Mouse (Mus musculus) kidney, embryonic 16.5 days (tissue): ENCODE measurements around the gene Mettl7a3. TPM values are rescaled to one million over a fixed set of nuclear protein-coding genes. Genes with fewer than 3 reads are reported as not detected.
A peak's percentile ranks its signal among the peaks of the same experiment; 100 is the strongest.

Experiments used
- ATAC-seq: fragments of 200-750 bp; cut with Nextera tagmentation; 2 replicates; pipeline ENCODE4 v1.8.0; 2017; ENCODE audit warnings: moderate TSS enrichment; ENCODE audit not compliant: low FRiP score, low TSS enrichment
- H3K27ac ChIP-seq: fragments of 300-500 bp; sonication (generic); 2 replicates; pipeline ENCODE4 v1.5.1; 2014; ENCODE audit warnings: low read length
- H3K27me3 ChIP-seq: fragments of 300-500 bp; sonication (generic); 2 replicates; pipeline ENCODE4 v1.6.1; 2014; ENCODE audit warnings: low read length, control low read depth, mixed read lengths; ENCODE audit not compliant: insufficient read depth
- H3K36me3 ChIP-seq: fragments of 300-500 bp; sonication (generic); 2 replicates; pipeline ENCODE4 v1.6.1; 2014; ENCODE audit warnings: low read length, control low read depth, mixed read lengths; ENCODE audit not compliant: insufficient read depth
- H3K4me1 ChIP-seq: fragments of 300-500 bp; sonication (generic); 2 replicates; pipeline ENCODE4 v1.6.1; 2014; ENCODE audit warnings: low read length, control low read depth, mixed read lengths; ENCODE audit not compliant: insufficient read depth
- H3K4me2 ChIP-seq: fragments of 300-500 bp; sonication (generic); replicated peaks from 2 replicates; pipeline ENCODE4 v1.6.1; 2014; ENCODE audit warnings: low read depth, low read length
- H3K4me3 ChIP-seq: fragments of 300-500 bp; sonication (generic); 2 replicates; pipeline ENCODE4 v1.5.1; 2014; ENCODE audit warnings: mild to moderate bottlenecking, low read length
- H3K9ac ChIP-seq: fragments of 300-500 bp; sonication (generic); replicated peaks from 2 replicates; pipeline ENCODE4 v1.6.1; 2014; ENCODE audit warnings: low read length
- H3K9me3 ChIP-seq: fragments of 300-500 bp; sonication (generic); 2 replicates; pipeline ENCODE4 v1.6.1; 2016; ENCODE audit warnings: low read length, control low read depth
- WGBS: fragments of 180-500 bp; shearing (Covaris S2); extraction: QIAGEN DNeasy Blood & Tissue Kit; methylation state at CpG from one replicate; pipeline ENCODE4 v1.1.7; 2014; 5-methylcytosine and 5-hydroxymethylcytosine counted together
- polyA plus RNA-seq: library from polyadenylated mRNA; unstranded; fragments of >200 nt; fragmentation: Nextera tagmentation; extraction: Ambion mirVana; gene quantifications from 2 replicates; pipeline ENCODE4 v1.2.1, GENCODE M21; 2015

The Mettl7a3 gene
- polyA plus RNA-seq, 1 experiment from 2014 or later: 0.19 TPM

DNA sequence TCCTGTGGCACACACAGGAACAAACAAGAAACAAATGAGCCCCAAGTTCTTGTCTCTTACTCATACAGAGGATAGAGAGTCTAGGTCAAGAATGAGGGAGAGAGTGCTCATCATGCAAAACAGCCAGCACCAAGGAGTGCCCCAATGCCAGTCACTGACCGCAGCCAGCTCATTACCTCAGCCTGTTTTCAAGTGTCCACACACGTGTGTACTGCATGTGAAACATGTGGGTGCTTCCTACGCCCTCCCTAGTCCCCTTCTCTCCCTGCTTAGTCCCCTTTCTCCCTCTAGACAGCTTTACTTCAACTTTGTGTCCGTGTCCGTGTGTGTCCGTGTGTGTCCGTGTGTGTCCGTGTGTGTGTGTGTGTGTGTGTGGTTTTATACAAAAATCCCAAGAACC, 44.9 kb downstream of the Mettl7a3 start:
- whole genome bisulfite sequencing: 87% methylated on average over 8 of the region's 8 CpGs
- Histone ChIP-seq H3K4me3 (no peak overlapping the region), H3K4me2 (no peak overlapping the region), H3K9ac (no peak overlapping the region), H3K4me1 (no peaks in the 10 kb centered on the region), H3K27me3 (no peaks in the 10 kb centered on the region), H3K9me3 (no peaks in the 10 kb centered on the region), H3K36me3 (no peaks in the 10 kb centered on the region), H3K27ac (no peak overlapping the region)
- ATAC-seq: no peak

DNA sequence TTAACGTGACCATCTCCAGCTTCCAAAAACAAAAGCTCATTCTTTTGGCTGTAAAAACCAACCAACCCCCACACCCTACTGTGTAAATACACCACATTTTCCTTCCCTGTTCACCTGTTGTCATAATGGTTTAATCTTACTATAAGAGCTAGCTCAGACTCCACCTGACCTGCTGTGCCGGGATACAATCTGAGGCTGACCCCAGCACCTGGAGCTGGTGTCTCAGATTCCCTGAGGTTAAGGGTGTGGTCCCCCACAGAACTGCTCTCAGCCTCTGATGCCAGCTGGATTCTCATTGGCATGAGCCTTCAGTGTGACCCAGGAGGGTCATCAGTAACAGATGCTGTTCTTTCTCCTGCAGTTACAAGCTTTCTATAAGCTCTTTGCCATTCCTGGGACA, 45.4 kb downstream of the Mettl7a3 start:
- no peaks in the 10 kb centered on the region for H3K4me1 ChIP-seq
- no peak overlapping the region for H3K27ac ChIP-seq
- H3K9me3 ChIP-seq: no peaks in the 10 kb centered on the region
- H3K4me3 ChIP-seq: no peak overlapping the region
- no peaks in the 10 kb centered on the region for H3K36me3 ChIP-seq
- WGBS: 71% methylated on average over 2 of the region's 2 CpGs
- H3K27me3 ChIP-seq: no peaks in the 10 kb centered on the region
- no peak for ATAC-seq
- no peak overlapping the region for H3K4me2 ChIP-seq
- no peak overlapping the region for H3K9ac ChIP-seq

DNA sequence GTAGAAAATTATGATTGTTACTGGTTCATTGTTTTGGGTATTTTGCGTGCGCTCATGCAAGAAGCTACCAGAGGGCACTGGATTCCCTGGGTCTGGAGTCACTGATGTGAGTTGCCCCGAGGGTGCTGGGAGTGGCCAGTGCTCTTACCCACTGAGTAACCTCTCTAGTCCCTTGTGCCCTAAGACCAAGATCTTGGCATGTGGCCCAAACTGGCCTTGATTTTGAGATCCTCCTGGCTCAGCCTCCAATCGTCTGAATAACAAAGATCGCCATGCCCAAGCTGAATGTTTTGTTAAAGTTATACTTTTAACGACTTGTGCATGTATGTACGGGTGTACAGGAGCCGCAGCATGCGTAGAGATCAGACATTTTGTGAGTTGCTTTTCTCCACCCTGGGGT, 51.0 kb downstream of the Mettl7a3 start:
- no peak for ATAC-seq
- H3K4me2 ChIP-seq: no peak overlapping the region

DNA sequence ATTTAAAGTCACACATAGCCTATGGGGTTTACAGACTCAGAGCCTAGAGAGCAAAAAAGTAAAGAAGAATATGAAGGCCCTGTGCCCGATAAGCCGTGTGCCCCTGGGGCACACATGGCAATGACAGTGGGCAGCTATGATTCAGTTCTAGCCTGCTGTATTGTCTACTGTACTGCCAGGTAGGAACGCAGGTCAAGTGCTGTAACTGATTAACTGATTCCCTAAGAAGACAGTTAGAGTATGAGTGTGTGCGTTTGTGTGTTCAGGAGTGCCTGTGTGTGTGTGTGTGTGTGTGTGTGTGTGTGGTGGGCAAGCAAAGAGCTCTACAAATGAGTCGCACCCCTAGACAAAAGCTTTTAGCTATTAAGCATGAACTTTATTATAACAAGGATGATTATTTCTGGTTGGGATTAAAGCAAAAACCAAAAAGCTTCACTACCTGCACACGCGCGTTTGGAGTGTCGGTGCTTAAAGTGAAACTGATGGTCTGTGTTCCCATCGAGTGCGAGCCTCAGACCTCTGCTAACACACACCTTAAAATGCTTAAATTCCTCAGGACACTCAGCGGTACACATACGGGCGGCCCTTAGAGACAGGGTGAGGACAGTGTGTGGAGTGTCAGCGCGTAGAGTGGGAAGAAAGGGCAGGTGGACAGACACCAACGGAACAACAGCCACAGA, 53.0 kb downstream of the Mettl7a3 start:
- Histone ChIP-seq H3K9me3 (no peaks in the 10 kb centered on the region), H3K4me2 (no peak overlapping the region), H3K36me3 (no peaks in the 10 kb centered on the region), H3K27me3 (no peaks in the 10 kb centered on the region), H3K4me1 (peaks cover 9% of the 10 kb centered on the region; the same call in 1 of the 2 replicates), H3K4me3 (no peak overlapping the region), H3K27ac (no peak overlapping the region), H3K9ac (no peak overlapping the region)
- 86% methylated on average over 17 of the region's 17 CpGs for WGBS
- peak; percentile 49; the same call in 1 of the 2 replicates for ATAC-seq

More for the DNA sequence above, 51.0 kb downstream of the Mettl7a3 start:
- H3K27me3 ChIP-seq: no peaks in the 10 kb centered on the region
- no peak overlapping the region for H3K4me3 ChIP-seq
- peaks cover 9% of the 10 kb centered on the region; the same call in 1 of the 2 replicates for H3K4me1 ChIP-seq
- WGBS: 90% methylated on average over 9 of the region's 9 CpGs
- no peaks in the 10 kb centered on the region for H3K9me3 ChIP-seq
- H3K36me3 ChIP-seq: no peaks in the 10 kb centered on the region
- no peak overlapping the region for H3K27ac ChIP-seq
- H3K9ac ChIP-seq: no peak overlapping the region

DNA sequence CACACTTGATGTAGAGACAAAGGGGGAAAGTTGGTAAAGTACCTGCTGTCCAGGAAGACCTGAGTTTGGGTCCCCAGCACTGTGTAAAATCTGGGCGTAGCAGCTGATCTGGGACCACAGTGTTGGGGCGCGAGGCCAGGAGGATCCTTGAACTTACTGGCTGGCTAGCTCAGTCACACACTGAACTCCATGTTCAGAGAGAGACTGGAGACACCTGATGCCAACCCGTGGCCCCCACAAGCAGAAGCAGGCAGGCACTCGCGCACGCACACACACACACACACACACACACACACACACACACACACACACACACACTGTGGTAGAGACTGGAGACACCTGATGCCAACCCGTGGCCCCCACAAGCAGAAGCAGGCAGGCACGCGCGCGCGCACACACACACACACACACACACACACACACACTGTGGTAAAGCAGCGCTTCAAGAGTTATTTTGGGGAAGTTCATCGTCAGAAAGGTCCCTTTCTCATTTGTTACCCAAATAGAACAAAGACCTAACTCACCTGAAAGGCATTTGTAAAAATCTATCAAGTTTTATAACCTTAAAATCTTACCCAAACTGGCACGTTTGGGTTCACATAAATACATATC, 53.6 kb downstream of the Mettl7a3 start:
- Histone ChIP-seq H3K4me1 (peaks cover 9% of the 10 kb centered on the region; the same call in 1 of the 2 replicates), H3K36me3 (peaks cover 2% of the 10 kb centered on the region; the same call in 1 of the 2 replicates), H3K4me2 (no peak overlapping the region), H3K9me3 (no peaks in the 10 kb centered on the region), H3K27me3 (no peaks in the 10 kb centered on the region), H3K9ac (no peak overlapping the region), H3K4me3 (no peak overlapping the region), H3K27ac (no peak overlapping the region)
- no peak for ATAC-seq
- 78% methylated on average over 15 of the region's 16 CpGs for WGBS

DNA sequence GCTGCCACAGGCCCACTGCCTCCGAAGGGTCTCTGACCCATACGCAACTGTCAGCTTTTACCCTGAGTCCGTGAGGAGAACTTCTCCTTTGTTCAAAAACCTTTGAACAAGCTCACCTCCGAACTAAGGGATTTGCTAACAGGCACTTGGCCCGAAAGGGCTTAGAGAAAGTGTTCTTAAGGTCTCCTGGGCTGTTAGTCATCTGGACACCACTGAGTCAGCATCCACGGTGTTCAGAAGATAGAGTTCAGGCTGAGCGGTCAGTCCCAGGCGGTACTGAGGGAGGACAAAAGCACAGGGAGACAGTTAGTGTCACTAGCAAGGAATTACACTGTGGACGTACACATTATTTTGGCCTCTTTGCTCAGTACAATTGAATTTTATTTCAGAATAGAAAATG, 54.2 kb downstream of the Mettl7a3 start:
- no peak for ATAC-seq
- Histone ChIP-seq H3K27me3 (no peaks in the 10 kb centered on the region), H3K9ac (no peak overlapping the region), H3K27ac (no peak overlapping the region), H3K4me1 (peaks cover 9% of the 10 kb centered on the region; the same call in 1 of the 2 replicates), H3K4me2 (no peak overlapping the region), H3K4me3 (no peak overlapping the region), H3K36me3 (peaks cover 8% of the 10 kb centered on the region; the same call in 1 of the 2 replicates), H3K9me3 (no peaks in the 10 kb centered on the region)
- WGBS: 42% methylated on average over 9 of the region's 9 CpGs

Other genes starting within 250 kb of the Mettl7a3 start
- gene Atf1, start 107.1 kb upstream of the Mettl7a3 start, polyA plus RNA-seq: 44.2 and 46.6 TPM in 2 replicates
- gene Tmprss12, start 54.1 kb upstream of the Mettl7a3 start, polyA plus RNA-seq: not detected in 2 replicates
- 15.5 and 19.0 TPM in 2 replicates for gene Mettl7a1, start 30.8 kb upstream of the Mettl7a3 start, polyA plus RNA-seq
- 0.60 and 0.94 TPM in 2 replicates for gene Methig1, start 18.2 kb downstream of the Mettl7a3 start, polyA plus RNA-seq
- 0.41 and 0.60 TPM in 2 replicates for gene Mettl7a2, start 18.3 kb downstream of the Mettl7a3 start, polyA plus RNA-seq
- 0.35 and 1.3 TPM in 2 replicates for gene Higd1c, start 29.6 kb downstream of the Mettl7a3 start, polyA plus RNA-seq
- 0.19 and 0.22 TPM in 2 replicates for gene Gm5475, start 87.2 kb downstream of the Mettl7a3 start, polyA plus RNA-seq
- gene Slc11a2, start 90.1 kb downstream of the Mettl7a3 start, polyA plus RNA-seq: 36.8 and 37.4 TPM in 2 replicates
- gene Letmd1, start 134.1 kb downstream of the Mettl7a3 start, polyA plus RNA-seq: 31.8 and 33.1 TPM in 2 replicates
- 15.3 and 16.4 TPM in 2 replicates for gene Csrnp2, start 160.6 kb downstream of the Mettl7a3 start, polyA plus RNA-seq
- gene Tfcp2, start 217.1 kb downstream of the Mettl7a3 start, polyA plus RNA-seq: 37.5 and 37.8 TPM in 2 replicates